Mouse (Mus musculus) lung, embryonic 14.5 days (tissue): ENCODE data around the gene Gjc2. TPM values are rescaled to one million over a fixed set of nuclear protein-coding genes. Genes with fewer than 3 reads are reported as not detected.
A peak's percentile ranks its signal among the peaks of the same experiment; 100 is the strongest.

ENCODE experiments used
- ATAC-seq: fragments of 200-750 bp; cut with Nextera tagmentation; 2 replicates; pipeline ENCODE4 v1.8.0; 2017; ENCODE audit warnings: mild to moderate bottlenecking, moderate TSS enrichment, moderate library complexity; ENCODE audit not compliant: insufficient read depth
- DNase-seq: peaks from one replicate; pipeline ENCODE4 v3.0.0-alpha.2; 2015
- H3K27ac ChIP-seq: fragments of 300-500 bp; sonication (generic); 2 replicates; pipeline ENCODE4 v1.5.1; 2014; ENCODE audit warnings: low read depth, mild to moderate bottlenecking, moderate library complexity
- H3K27me3 ChIP-seq: fragments of 300-500 bp; sonication (generic); 2 replicates; pipeline ENCODE4 v1.6.1; 2014; ENCODE audit warnings: low read length, control low read depth; ENCODE audit not compliant: insufficient read depth
- H3K36me3 ChIP-seq: fragments of 300-500 bp; sonication (generic); 2 replicates; pipeline ENCODE4 v1.6.1; 2014; ENCODE audit warnings: control low read depth; ENCODE audit not compliant: insufficient read depth
- H3K4me1 ChIP-seq: fragments of 300-500 bp; sonication (generic); 2 replicates; pipeline ENCODE4 v1.6.1; 2014; ENCODE audit warnings: antibody characterized with exemption, control low read depth; ENCODE audit not compliant: insufficient read depth
- H3K4me2 ChIP-seq: fragments of 300-500 bp; sonication (generic); 2 replicates; pipeline ENCODE4 v1.6.1; 2014; ENCODE audit warnings: mild to moderate bottlenecking
- H3K4me3 ChIP-seq: fragments of 300-500 bp; sonication (generic); 2 replicates; pipeline ENCODE4 v1.5.1; 2014; ENCODE audit warnings: low read depth, low read length
- H3K9ac ChIP-seq: fragments of 300-500 bp; sonication (generic); 2 replicates; pipeline ENCODE4 v1.6.1; 2014
- H3K9me3 ChIP-seq: fragments of 300-500 bp; sonication (generic); 2 replicates; pipeline ENCODE4 v1.6.1; 2016; ENCODE audit warnings: low read depth, low read length, control low read depth
- CTCF ChIP-seq: IDR thresholded peaks from 2 replicates; pipeline ENCODE4 v1.5.1; 2016; ENCODE audit warnings: antibody characterized with exemption, low read depth
- WGBS: fragments of 180-500 bp; shearing (Covaris S2); extraction: QIAGEN DNeasy Blood & Tissue Kit; methylation state at CpG from one replicate; pipeline ENCODE4 v1.1.7; 2014; 5-methylcytosine and 5-hydroxymethylcytosine counted together
- polyA plus RNA-seq: library from polyadenylated mRNA; unstranded; fragments of >200 nt; fragmentation: Nextera tagmentation; extraction: Ambion mirVana; gene quantifications from 2 replicates; pipeline ENCODE4 v1.2.1, GENCODE M21; 2014

Gjc2 gene
- polyA plus RNA-seq, 1 experiment from 2014 or later, result 0.34 TPM

DNA sequence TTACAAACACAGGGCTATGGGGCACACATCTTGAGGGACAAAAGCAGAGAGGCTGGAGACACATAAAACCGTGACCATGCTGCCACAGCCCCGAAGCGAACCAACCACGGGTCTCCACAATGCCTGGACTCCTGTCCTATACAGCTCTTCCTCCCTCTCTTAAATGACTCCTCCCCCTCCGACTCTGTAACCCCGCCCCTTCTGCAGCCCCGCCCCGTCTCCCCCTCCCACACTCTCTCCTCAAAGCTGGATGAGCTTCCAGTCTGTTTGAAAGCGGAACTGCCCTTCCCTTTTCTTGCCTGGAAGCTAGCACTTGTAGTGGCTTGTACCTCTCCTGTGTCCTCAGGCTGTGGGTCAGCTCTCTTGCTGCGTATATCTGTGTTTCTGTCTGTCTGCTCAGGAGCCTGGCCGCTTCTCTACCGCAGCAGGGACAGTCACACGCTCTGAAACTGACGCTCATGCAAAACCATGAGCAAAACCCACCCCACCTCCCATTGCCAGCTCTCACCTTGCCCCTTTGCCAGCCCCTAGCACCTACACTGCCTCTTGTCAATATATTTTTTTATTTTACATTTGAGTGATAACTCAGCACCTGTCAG is 41.1 kb downstream of the Gjc2 start:
- Histone ChIP-seq H3K4me1 (no peaks in the 10 kb centered on the region), H3K4me2 (peak overlapping the region; percentile 45; the same call in 1 of the 2 replicates), H3K36me3 (no peaks in the 10 kb centered on the region), H3K27ac (no peak overlapping the region), H3K9ac (no peak overlapping the region), H3K27me3 (peaks cover 9% of the 10 kb centered on the region), H3K4me3 (peak overlapping the region; percentile 12; the same call in 1 of the 2 replicates), H3K9me3 (no peaks in the 10 kb centered on the region)
- no peak for TF ChIP-seq CTCF
- ATAC-seq (peak; percentile 63; the same call in 1 of the 2 replicates), DNase-seq (peak; percentile 37)
- WGBS, result 8% methylated on average over 14 of the region's 14 CpGs

DNA sequence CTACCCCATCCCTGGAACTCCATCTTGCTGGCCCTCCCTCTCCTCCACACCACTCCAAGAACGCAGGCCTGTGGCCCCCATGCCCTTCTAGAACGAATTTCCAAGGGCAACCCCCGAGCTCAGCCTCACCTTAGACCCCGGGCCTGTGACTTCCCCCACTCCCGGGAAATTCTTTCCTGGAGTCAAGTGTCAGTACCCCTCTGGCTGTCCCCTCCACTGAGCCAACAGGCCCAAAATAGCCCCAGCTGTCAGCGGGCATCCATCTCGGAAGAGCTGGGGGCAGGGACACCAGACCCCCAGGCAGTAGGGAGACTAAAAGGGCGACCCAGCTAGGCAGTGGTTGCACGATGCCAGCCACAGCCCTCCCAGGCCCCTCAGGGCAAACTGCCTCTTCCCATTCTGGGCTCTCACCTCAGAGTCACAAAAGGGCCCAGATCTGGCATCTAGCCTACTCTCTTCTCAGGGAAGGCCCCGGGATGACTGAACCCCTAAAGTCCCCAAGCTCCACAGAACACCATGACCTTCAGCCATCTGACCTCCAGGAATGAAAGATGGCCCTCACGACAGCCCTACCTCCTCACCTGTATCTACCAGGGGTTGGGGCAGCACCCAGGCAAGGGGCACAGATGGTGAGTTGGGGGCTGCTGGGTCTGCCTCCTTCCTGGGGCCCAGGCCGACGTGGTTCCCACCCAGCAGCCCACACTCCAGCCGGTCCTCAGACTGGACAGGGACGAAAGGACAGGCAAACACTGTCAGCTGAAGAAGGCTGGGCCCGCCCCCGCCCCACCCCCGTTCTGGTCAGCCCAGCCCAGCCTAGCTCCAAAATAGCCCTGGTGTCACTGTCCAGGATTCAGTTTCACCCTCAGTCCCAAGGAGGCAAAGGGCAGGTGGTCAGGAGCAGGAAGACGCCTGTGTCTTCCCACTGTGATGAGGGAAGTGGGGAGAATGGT is 44.2 kb downstream of the Gjc2 start:
- no peak for ATAC-seq
- no peak for DNase-seq
- no peak overlapping the region for H3K27ac ChIP-seq
- no peak for TF ChIP-seq CTCF
- no peak overlapping the region for H3K4me2 ChIP-seq
- H3K9ac ChIP-seq, result no peak overlapping the region
- no peaks in the 10 kb centered on the region for H3K9me3 ChIP-seq
- peaks cover 40% of the 10 kb centered on the region for H3K27me3 ChIP-seq
- no peak overlapping the region for H3K4me3 ChIP-seq
- WGBS, result 46% methylated on average over 19 of the region's 19 CpGs
- no peaks in the 10 kb centered on the region for H3K4me1 ChIP-seq
- no peaks in the 10 kb centered on the region for H3K36me3 ChIP-seq

DNA sequence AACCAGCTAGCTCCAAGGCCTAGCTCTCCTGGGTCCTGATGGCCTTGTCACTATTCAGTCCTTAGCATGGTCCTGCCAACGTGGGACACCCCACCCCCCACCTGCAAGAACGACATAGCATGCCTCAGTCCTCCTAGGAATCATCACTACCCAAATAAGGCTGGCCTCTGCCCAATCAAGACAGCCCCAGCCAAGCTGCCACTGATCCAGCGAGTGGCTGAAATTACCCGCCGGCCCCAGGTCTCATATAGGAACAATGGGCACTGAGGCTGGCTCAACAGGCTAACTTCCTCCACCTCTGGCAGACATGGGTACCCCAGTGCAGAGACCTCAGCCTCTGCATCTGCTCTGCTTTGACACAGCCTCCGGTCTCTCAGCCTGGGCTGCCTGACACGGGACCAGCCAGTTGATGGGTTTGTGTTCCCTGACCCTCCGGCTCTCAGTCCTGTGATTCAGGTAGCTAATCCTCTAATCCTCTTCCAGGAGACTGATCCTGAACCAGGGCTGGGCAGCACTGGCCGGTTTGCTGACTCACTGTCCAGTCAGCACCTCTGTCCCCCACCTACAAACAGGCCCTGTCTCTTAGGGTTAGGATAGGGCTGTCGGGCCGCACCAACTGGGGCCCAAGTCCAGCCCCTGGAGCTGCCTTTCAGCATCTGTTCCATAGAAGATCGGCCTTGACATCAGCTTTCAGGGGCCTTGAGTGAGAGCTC is 45.9 kb downstream of the Gjc2 start:
- ATAC-seq (no peak), DNase-seq (no peak)
- H3K27ac ChIP-seq, result no peak overlapping the region
- H3K4me2 ChIP-seq, result no peak overlapping the region
- peaks cover 52% of the 10 kb centered on the region for H3K27me3 ChIP-seq
- H3K9ac ChIP-seq, result no peak overlapping the region
- no peak overlapping the region for H3K4me3 ChIP-seq
- H3K4me1 ChIP-seq, result no peaks in the 10 kb centered on the region
- no peak for TF ChIP-seq CTCF
- no peaks in the 10 kb centered on the region for H3K9me3 ChIP-seq
- no peaks in the 10 kb centered on the region for H3K36me3 ChIP-seq
- WGBS, result 68% methylated on average over 12 of the region's 12 CpGs

DNA sequence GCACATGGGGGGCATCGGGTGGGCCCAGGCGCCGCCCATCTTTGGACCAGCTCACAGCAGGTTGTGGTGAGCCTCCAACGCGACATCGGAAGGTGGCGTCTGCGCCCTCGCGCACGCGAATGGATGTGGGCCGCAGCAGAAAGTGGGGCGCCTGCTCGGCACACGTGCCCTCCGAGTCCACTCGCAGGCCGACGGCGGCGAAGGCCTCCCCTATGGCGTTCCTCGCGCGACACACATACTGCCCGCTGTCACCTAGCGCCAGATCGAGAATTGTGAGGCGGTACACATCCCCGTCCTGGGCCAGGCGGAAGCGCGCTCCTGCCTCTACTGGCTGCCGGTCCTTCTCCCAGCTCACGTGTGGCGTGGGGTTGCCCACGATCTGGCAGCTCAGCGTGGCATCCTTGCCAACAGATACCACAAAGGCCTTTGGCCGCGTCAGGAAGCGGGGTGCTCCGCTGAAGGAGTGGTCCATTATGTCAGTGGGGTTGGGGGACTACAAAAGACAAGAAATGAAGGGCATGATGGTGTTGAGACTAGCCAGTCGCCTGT is 47.0 kb downstream of the Gjc2 start, which contains the start of gene Obscn:
Obscn (minus strand) TSS at position 499 of the 549 bp plus-strand sequence.
- no peak for DNase-seq
- H3K4me1 ChIP-seq, result no peaks in the 10 kb centered on the region
- no peak within 1 kb of the TSS for H3K9ac ChIP-seq
- ATAC-seq, result no peak
- no peaks in the 10 kb centered on the region for H3K9me3 ChIP-seq
- no peak within 1 kb of the TSS for H3K27ac ChIP-seq
- peaks cover 52% of the 10 kb centered on the region for H3K27me3 ChIP-seq
- TF ChIP-seq CTCF, result no peak
- 16% methylated on average over 44 of the region's 44 CpGs for WGBS
- H3K4me2 ChIP-seq, result peak within 1 kb of the TSS; percentile 46
- H3K36me3 ChIP-seq, result no peaks in the 10 kb centered on the region
- peak within 1 kb of the TSS; percentile 23; the same call in 1 of the 2 replicates for H3K4me3 ChIP-seq

DNA sequence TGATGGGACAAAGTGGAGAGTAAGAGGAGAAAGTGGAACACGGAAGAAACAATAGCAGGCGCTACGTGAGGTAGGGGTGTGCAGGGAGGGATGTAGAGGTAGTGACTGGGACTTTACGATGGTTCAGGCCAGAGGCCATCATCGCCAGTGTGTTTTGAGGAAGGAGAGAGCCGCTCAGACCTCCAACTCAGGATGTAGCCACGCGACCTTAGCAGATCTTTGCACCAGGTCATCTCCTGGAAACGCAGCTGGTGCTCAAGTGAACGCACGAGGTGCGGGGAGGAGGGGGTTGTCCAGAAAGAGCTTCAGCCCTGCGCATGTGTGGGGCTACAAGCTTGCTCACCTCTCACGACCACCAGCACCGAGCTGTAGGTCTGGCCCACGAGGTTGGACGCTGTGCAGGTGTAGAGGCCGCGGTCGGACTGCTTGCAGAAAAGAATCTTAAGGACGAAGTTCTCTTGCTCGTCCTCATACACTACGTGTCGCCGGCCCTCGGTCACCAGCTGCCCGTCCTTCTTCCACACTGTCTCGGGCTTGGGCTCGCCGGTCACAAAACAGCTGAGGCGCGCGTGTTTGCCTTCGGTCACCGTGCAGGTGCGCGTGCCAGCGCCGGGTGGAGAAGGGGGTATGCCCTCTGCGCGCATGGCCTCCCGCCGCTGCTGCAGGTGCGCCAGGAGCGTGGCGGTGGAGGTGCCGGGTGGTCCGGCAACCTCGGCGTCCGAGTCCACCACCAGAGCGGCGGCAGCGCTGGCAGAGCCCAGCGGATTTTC is 47.8 kb downstream of the Gjc2 start:
- H3K4me1 ChIP-seq, result no peaks in the 10 kb centered on the region
- no peak for TF ChIP-seq CTCF
- no peak overlapping the region for H3K9ac ChIP-seq
- H3K27ac ChIP-seq, result no peak overlapping the region
- no peaks in the 10 kb centered on the region for H3K36me3 ChIP-seq
- peaks cover 52% of the 10 kb centered on the region for H3K27me3 ChIP-seq
- DNase-seq (no peak), ATAC-seq (no peak)
- peak overlapping the region; percentile 23; the same call in 1 of the 2 replicates for H3K4me3 ChIP-seq
- no peaks in the 10 kb centered on the region for H3K9me3 ChIP-seq
- 9% methylated on average over 55 of the region's 55 CpGs for WGBS
- peak overlapping the region; percentile 46 for H3K4me2 ChIP-seq

DNA sequence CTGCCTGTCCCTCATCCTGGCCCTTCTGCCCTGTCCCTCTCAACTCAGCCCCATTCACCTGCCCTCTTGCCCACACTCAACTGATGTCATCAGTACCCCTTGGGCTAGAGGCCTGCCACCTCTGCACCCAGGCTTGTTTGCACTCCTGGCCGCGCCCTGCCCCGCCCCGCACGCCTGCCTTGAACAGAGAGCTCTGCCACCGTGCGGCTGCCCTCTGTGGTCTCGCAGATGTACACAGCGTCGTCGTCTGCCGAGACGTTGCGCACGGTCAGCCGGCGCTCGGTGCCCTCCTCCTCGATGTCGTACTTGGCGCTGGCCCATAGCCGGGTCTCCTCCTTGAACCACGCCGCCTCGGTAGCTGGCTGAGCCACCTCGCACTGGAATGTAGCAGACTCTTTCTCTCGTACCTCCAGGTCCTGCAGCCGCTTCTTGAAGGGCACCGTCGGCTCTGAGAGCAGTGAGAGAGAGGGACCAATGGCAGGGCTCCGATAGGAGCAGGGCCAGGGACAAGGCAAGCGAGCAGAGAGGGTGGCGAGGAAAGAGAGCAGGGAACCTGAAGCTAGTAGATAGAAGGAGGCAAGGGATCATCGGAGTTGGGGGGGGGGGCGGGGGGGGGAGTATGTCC is 48.5 kb downstream of the Gjc2 start:
- peak overlapping the region; percentile 36; the same call in 1 of the 2 replicates for H3K4me2 ChIP-seq
- ATAC-seq (no peak; the same call in 1 of the 2 replicates), DNase-seq (peak; percentile 31)
- no peaks in the 10 kb centered on the region for H3K9me3 ChIP-seq
- H3K4me1 ChIP-seq, result no peaks in the 10 kb centered on the region
- no peaks in the 10 kb centered on the region for H3K36me3 ChIP-seq
- no peak for TF ChIP-seq CTCF
- H3K9ac ChIP-seq, result no peak overlapping the region
- H3K27me3 ChIP-seq, result peaks cover 52% of the 10 kb centered on the region
- no peak overlapping the region for H3K27ac ChIP-seq
- WGBS, result 3% methylated on average over 34 of the region's 35 CpGs
- H3K4me3 ChIP-seq, result no peak overlapping the region
